Mouse (Mus musculus) kidney, postnatal 4 days (tissue): ENCODE measurements around the gene Rmi2.
"Not testable (repeated sequence)": the region's sequence is repeated elsewhere in the genome, so short reads cannot be mapped to it uniquely, and the experiment has no call there.

ENCODE experiments used
- DNase-seq, 2 experiments: peaks; one replicate each; pipeline ENCODE4 v3.0.0; 2021; ENCODE audit warnings: mixed read lengths in 2 of 2

Gene Rmi2

GRCm38 (mm10) chr16:10827766-10828460 lies 6.9 kb upstream of the Rmi2 start:
- DNase-seq: no peak

GRCm38 (mm10) chr16:10828461-10828805 lies 6.4 kb upstream of the Rmi2 start:
- DNase-seq: no peak

- DNase-seq: no peak
These were observed 333 bp upstream of the Rmi2 start for GRCm38 (mm10) chr16:10834542-10834910.

- DNase-seq: no peak
These were observed 1.5 kb downstream of the Rmi2 start for GRCm38 (mm10) chr16:10836388-10836787.

- DNase-seq: no peak
These were observed 2.4 kb downstream of the Rmi2 start for GRCm38 (mm10) chr16:10837250-10837649.

- DNase-seq: no peak
These were observed 3.0 kb downstream of the Rmi2 start for GRCm38 (mm10) chr16:10837903-10838302.

- DNase-seq: peak in 1 of 2 experiments; percentile 44
These were observed 3.8 kb downstream of the Rmi2 start for GRCm38 (mm10) chr16:10838487-10839245.

GRCm38 (mm10) chr16:10840018-10840417 lies 5.2 kb downstream of the Rmi2 start:
- no peak for DNase-seq

- DNase-seq: peak; percentile 24 to 47
These were observed 7.5 kb downstream of the Rmi2 start for GRCm38 (mm10) chr16:10842282-10842855.

- DNase-seq: peak; percentile 62 to 75
These were observed 8.8 kb downstream of the Rmi2 start for GRCm38 (mm10) chr16:10843486-10844318.

GRCm38 (mm10) chr16:10844319-10844670 lies 9.4 kb downstream of the Rmi2 start:
- no peak for DNase-seq

- DNase-seq: no peak
These were observed 11.1 kb downstream of the Rmi2 start for GRCm38 (mm10) chr16:10845952-10846351.

- peak; percentile 82 to 84 for DNase-seq
These were observed 11.6 kb downstream of the Rmi2 start for GRCm38 (mm10) chr16:10846503-10846902.

GRCm38 (mm10) chr16:10849965-10850861 lies 15.4 kb downstream of the Rmi2 start:
- peak; percentile 39 to 62 for DNase-seq

- DNase-seq: no peak
These were observed 16.0 kb downstream of the Rmi2 start for GRCm38 (mm10) chr16:10850905-10851304.

GRCm38 (mm10) chr16:10852216-10852615 lies 17.4 kb downstream of the Rmi2 start:
- DNase-seq: not testable (repeated sequence)

GRCm38 (mm10) chr16:10859726-10860245 lies 24.9 kb downstream of the Rmi2 start:
- no peak for DNase-seq

GRCm38 (mm10) chr16:10861408-10861807 lies 26.5 kb downstream of the Rmi2 start:
- no peak for DNase-seq

- DNase-seq: no peak
These were observed 30.2 kb downstream of the Rmi2 start for GRCm38 (mm10) chr16:10864833-10865591.

- no peak for DNase-seq
These were observed 30.7 kb downstream of the Rmi2 start for GRCm38 (mm10) chr16:10865592-10865987.

- DNase-seq: no peak
These were observed 32.0 kb downstream of the Rmi2 start for GRCm38 (mm10) chr16:10866841-10867240.
